Mouse (Mus musculus) kidney, adult 2 months (tissue): ENCODE results near the gene Tmem242.

Experiments
- CTCF ChIP-seq: fragments of 200-500 bp; conservative IDR thresholded peaks from 2 replicates; pipeline ENCODE4 v1.5.1; 2011; ENCODE audit warnings: low read depth, mild to moderate bottlenecking, control low read depth, low read length, moderate library complexity, mixed read lengths; ENCODE audit not compliant: insufficient read depth, insufficient read length
- POLR2A ChIP-seq: fragments of 200-500 bp; IDR thresholded peaks from one replicate; pipeline ENCODE4 v1.6.1; 2011; ENCODE audit warnings: low read depth, low read length, control low read depth

DNA sequence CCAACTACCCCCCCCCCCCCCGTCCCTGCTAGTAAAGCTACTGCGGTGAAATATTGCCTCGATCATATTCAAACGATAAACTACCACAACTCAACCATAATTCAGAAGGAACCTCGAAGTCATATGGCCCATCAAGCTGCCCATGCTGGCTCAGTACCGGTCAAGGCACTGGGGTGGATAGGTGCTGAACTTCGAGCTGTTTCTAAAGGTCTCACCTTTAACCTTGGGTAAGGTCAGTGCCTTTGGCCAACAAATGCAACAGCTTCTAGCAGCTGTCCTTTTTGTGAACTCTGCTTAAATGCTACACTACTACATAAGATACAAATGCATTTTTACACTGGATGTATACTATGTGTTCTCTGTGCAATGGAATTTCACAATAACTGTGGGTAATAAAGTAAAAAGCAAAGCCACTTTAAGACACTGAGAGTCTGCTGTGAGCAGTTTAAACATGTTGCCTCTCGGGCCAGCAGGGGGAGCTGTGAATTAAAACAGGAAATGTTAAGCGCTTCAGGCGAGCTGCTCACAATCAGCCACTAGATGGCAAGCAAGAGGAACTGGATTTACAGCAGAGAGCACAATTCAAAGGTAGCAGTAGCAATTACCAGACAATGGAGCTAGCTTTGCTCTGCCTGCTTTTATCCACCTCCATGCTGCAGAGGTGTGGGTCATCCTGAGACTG, 10.8 kb downstream of the Tmem242 start:
- TF ChIP-seq POLR2A (no peak), CTCF (peak; percentile 98)
